Mouse (Mus musculus) embryonic stem cell, embryonic (primary cell): ENCODE measurements at regions not wholly inside any gene's neighbourhood (a gene's known extent, or its start where the extent isn't known, plus 50 kb on each side); places are given as distances from the start of the nearest gene placed in this dataset.

ENCODE experiments used
- CTCF ChIA-PET, 4 experiments: fragments of 300-600 bp in 2 of 4; fragments of 350-600 bp in 2 of 4; sonication (Branson Sonifier 250); formaldehyde crosslinking; loops; one replicate each; lab custom pipeline; 2022; ENCODE audit warnings: inconsistent platforms in 2 of 4; lab: Charles Lee
- POLR2A ChIA-PET, 4 experiments: fragments of 300-600 bp in 2 of 4; fragments of 350-600 bp in 2 of 4; sonication (Branson Sonifier 250); formaldehyde crosslinking; loops; one replicate each; lab custom pipeline; 2022; ENCODE audit warnings: antibody characterized with exemption in 4 of 4, inconsistent platforms in 1 of 4; lab: Charles Lee

DNA sequence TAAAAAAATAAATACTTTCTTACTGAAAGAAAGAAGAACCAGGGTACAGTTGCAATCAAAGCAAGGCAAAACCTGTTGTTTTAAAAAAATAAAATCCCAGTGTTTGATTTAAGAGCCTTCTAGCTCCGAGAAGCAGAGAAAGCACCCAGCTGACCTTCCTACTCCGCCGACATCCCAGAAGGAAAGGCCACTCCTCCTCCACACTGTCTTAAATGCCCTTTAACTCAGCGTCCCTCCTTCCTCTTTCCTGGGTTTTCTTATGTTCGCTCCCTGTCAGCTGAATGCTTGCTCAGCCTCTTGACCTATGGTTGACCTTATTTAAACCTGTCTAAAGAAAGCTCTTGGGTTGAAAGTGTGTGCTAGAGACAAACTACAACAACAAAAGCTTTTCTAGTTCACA is 79.1 kb downstream of the Sptssa start:
- ChIA-PET CTCF (interaction anchor here in 1 of 4 experiments (0.6 kb wide), 1 partner anchor 68 kb away, joined by 5 read pairs; no protein-coding TSS in a partner anchor), POLR2A (interaction anchor here in 2 of 4 experiments (0.6 to 2.3 kb wide), 4 partner anchors 9 to 451 kb away, joined by 3 to 12 read pairs (median 3); no protein-coding TSS in a partner anchor)

DNA sequence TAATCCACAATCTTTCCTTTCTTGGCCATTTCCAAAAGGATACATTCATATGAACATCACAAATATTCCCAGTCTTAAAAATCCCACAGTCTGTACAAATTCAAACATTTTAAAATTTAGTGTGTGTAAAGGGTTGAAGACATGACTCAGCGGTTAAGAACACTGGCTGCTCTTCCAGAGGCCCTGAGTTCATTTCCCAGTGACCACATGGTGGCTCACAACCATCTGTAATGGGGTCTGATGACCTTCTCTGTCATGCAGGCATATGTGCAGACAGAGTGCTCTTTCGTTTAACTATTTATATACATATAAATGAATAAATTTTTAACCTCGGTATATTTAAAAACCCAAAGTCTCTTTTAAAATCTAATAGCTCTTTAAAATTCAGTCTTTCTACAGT is 79.6 kb downstream of the Sptssa start:
- ChIA-PET POLR2A (interaction anchor here in 2 of 4 experiments (0.6 to 2.3 kb wide), 4 partner anchors 8 to 451 kb away, joined by 3 to 12 read pairs (median 3); no protein-coding TSS in a partner anchor), CTCF (interaction anchor here in 1 of 4 experiments (0.6 kb wide), 1 partner anchor 68 kb away, joined by 5 read pairs; no protein-coding TSS in a partner anchor)

DNA sequence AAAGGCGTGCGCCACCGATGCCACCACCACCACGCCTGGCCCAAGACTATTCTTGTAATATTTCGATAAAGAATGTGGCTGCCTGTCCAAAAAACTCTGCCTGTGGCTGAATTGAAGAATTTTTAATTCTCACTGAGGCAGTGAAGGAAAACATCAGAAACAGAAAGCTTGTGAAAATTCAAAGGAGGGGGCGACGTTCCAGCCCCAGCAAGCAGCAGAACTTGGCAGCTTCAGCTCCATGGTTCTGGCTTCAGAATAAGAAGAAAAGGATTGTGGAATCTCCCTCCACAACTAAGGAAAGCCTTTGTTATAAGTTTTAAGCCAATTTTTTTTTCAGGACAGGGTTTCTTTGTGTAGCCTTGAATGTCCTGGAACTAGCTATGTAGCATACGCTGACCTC is 83.5 kb downstream of the Sptssa start:
- CTCF ChIA-PET: interaction anchor here in 1 of 4 experiments (0.5 kb wide), 1 partner anchor 72 kb away, joined by 3 read pairs; no protein-coding TSS in a partner anchor
- POLR2A ChIA-PET: interaction anchor here in 2 of 4 experiments (0.6 to 2.2 kb wide), 3 partner anchors 8 to 83 kb away, joined by 3 to 5 read pairs (median 5); partner anchors contain the start of gene Sptssa (in 1 of the 2)

DNA sequence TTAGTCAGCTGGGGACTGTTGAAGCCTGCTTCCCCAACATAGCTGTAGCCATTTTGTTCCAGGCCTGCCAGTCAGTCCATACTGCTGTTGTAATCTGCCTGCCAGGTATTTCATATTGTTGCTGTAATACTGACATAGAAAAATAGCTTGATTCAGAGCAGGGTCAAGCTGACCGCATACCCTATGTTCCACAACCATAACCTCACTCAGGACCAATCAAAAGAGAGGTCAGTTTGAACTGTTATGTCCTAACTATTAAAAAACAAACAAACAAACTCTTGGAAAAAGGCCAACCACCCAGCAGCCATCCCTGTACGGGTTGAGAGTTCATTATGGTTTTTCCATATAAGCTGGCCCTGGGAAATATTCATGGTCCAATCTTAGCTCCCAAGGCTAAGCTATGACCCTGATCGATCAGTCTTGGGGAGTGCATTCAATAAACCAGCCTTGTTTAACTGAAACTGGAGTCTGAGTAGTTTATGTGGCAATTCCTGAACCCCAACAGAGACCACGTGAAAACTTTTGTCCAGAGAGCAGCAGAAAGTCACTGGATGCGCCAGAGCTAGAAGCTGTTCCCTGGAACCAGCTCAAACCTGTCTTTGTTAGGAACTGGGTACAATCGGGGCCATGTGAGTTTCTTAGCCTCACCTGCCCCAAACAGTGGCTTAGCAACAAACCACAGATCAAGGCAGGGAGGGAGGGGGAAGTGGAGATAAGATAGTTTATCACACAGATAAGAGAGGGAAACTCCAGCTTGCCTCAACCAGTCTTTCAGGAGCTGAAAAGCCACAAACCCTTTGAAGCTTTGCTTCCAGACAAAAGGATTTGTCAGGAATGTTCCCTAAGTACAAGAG is 88.1 kb downstream of the Sptssa start:
- ChIA-PET POLR2A (interaction anchor here in 3 of 4 experiments (0.5 to 2.8 kb wide), 8 partner anchors 9 to 256 kb away, joined by 3 to 12 read pairs (median 3); partner anchors contain the start of genes Sptssa (in 2 of the 3) and Eapp (in 1 of the 3)), CTCF (interaction anchor here in 1 of 4 experiments (1.2 kb wide), 1 partner anchor 10 kb away, joined by 4 read pairs; no protein-coding TSS in a partner anchor)

DNA sequence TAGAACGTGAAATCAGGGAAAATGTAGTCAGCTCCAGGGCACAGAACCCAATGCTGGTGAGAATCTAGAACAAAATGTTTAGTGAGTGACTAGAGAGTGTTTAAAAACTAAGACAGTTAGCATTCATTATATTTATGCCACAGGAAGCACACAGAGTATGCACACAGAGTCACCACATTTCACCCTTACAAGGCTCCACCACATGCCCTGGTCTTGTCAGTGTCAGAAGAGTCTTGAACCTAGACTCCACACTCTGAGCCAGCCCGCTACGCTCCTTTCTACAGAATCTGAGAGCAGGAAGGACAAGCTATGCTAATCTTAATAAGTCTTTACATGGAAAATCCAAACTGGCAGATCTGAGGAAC is 89.0 kb downstream of the Sptssa start:
- POLR2A ChIA-PET: interaction anchor here in 1 of 4 experiments (1.1 to 2.8 kb wide), 3 partner anchors 8 to 10 kb away, joined by 3 to 12 read pairs (median 3); no protein-coding TSS in a partner anchor
- CTCF ChIA-PET: interaction anchor here in 1 of 4 experiments (0.5 kb wide), 1 partner anchor 33 kb away, joined by 4 read pairs; no protein-coding TSS in a partner anchor

DNA sequence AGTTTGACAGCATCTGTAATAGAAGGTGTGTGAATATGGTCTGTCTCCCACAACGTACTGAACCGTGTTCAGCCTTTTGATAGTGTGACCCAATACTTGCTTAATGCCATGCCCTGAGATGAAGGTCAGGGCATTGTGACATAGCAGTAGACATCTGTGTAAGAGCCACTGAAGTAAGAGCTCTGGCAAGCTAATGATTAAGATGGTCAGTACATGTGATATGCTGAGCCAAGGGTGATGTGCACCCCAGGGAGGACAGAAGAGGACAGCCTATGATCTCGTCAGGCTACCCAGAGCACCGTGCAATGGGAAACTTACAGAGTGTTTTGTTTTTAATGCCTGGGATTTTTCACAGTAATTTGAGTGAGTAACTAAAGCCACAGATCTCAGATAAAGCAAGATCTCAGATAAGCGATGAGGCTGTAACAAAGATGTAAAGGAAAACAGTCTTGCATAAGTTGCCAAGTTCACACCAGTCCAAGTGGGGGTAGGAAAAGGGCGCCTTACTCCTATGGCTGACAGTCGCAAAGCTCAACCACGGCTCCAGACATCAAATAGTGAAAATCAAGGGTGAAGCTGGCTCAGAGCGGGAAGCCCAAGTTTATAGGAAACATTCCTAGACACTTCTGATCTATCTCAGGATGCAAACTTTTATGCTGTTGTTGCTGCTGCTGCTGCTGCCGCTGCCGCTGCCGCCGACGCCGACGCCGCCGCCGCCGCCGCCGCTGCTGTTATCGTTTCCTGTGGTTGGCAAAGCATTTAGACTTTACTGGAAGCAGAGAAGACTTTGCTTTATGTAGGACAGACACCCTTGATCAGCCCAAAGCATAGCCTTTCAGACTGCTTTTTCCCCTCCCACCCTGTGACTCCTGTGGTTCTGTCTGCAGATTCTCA is 89.6 kb downstream of the Sptssa start:
- POLR2A ChIA-PET: interaction anchor here in 1 of 4 experiments (0.6 to 2.8 kb wide), 4 partner anchors 8 to 103 kb away, joined by 3 to 12 read pairs (median 4); no protein-coding TSS in a partner anchor
- CTCF ChIA-PET: interaction anchor here in 2 of 4 experiments (0.5 kb wide), 2 partner anchors 33 to 575 kb away, joined by 4 read pairs; no protein-coding TSS in a partner anchor

DNA sequence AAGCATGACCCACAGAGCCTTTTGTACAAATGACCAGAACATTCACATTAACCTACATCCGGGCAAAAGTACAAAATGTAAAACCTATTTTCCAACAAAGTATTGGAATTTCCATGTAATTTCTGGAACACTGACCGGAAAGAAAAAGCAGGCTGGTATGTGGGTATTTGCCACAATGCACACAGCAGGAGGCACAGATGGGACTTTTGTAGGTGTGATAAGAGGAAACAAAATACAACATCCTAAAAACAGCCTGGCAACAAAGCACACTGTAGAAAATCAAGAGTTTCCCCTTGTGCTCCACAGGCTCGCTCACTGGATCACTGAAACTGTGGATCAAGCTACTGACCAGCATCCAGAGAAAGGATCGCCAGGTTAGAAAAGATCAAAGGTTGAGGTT is 94.4 kb downstream of the Sptssa start:
- ChIA-PET CTCF (no interaction called here), POLR2A (no interaction called here)

DNA sequence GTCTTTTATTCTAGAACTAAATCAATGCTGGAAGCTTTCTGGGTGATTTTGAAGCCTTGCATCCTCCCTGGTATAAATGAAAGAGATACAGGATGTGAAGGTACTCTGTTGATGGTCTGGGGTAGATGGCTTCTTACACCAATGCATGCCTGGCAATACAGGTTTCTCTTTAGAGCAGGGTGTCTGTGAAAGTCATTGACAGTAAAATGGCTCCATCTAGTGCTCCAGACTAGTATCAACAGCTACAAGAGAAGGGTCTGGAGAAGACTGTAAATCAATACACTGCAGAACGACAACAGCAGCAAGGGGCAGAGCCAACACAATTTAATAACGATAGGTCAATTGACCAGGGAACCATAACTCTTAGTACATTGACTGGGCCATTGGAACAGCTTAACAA is 98.3 kb downstream of the Sptssa start:
- ChIA-PET CTCF (interaction anchor here (0.5 to 1.0 kb wide), 12 partner anchors 11 to 880 kb away, joined by 3 to 7 read pairs (median 4); no protein-coding TSS in a partner anchor), POLR2A (interaction anchor here in 2 of 4 experiments (0.6 to 1.0 kb wide), 3 partner anchors 9 to 1663 kb away, joined by 3 to 4 read pairs (median 3); no protein-coding TSS in a partner anchor)

DNA sequence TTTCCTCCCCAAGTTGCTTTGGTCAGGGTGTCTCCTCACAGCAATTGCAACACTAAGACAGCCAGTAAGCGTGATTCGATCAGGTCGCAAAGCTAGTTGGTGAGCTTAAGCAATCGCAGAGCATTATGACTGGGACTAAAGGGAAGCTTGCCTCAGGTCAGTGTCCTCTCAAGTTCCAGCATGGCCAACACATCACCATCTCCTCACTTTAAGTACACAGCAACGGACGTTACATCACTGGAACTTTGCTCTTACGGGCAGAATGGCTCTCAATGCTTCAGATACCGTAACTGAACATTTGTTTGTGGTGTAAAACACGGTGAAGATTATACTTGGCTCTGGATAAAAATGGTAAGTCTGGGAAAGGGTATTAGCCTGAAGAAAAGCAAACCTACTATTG is 106.7 kb downstream of the Sptssa start:
- CTCF ChIA-PET: no interaction called here

DNA sequence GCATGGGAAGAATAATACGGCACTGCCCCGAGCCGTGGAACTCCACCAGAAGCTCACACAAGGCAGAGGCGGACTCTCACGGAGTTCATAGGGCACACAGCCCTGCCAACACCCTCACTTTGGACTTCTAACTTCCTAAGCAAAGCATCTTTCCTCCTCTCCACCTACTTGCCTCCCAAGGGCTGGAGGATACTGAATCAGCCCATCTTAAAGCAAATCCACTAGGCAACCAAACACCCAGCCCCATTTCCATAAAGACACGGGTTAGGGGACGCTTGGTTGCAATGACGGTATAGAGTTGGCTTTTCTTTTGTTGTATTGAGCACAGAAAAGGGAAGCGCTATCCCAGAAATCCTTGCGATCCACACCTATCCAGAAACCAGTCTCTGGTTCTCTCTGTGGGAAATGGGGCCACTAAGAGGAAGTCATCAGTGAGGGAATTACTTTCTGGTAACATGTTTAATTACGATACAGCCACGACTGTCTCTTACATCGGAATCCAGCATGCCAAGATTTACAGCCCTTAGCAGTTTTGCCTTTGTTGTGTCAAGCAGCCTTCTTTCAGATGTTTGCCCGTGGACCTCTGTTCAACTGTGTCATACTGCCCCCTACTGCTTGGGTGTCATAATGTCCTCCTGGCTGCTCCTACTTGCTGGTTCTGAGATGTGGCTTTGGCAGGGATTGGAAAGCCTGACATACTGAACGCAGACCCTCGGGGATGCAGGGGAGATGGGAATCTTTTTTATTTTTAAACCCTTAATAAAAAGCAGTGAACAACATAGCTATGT is 110.4 kb downstream of the Sptssa start:
- POLR2A ChIA-PET: interaction anchor here in 1 of 4 experiments (0.5 kb wide), 1 partner anchor 1293 kb away, joined by 5 read pairs; no protein-coding TSS in a partner anchor
- CTCF ChIA-PET: no interaction called here

More for the DNA sequence above, 106.7 kb downstream of the Sptssa start:
- POLR2A ChIA-PET: interaction anchor here in 1 of 4 experiments (1.0 kb wide), 1 partner anchor 387 kb away, joined by 4 read pairs; no protein-coding TSS in a partner anchor

DNA sequence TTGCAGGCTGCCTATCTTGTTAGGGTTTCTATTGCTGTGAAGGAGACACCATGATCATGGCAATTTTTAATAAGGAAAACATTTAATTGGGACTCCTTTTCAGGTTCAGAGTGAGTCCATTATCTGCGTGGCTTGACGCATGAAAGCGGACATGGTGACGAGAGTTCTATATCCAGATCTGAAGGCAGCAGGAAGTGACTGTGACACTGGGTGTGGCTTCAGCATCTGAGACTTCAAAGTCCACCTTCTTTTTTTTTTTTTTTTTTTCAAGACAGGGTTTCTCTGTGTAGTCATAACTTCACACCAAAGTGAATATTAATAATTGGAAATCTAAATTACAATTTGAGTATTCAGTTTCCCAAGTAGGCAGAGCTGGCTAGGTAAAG is 118.1 kb downstream of the Sptssa start:
- ChIA-PET POLR2A (no interaction called here), CTCF (interaction anchor here in 1 of 4 experiments (0.7 kb wide), 1 partner anchor 20 kb away, joined by 3 read pairs; no protein-coding TSS in a partner anchor)

DNA sequence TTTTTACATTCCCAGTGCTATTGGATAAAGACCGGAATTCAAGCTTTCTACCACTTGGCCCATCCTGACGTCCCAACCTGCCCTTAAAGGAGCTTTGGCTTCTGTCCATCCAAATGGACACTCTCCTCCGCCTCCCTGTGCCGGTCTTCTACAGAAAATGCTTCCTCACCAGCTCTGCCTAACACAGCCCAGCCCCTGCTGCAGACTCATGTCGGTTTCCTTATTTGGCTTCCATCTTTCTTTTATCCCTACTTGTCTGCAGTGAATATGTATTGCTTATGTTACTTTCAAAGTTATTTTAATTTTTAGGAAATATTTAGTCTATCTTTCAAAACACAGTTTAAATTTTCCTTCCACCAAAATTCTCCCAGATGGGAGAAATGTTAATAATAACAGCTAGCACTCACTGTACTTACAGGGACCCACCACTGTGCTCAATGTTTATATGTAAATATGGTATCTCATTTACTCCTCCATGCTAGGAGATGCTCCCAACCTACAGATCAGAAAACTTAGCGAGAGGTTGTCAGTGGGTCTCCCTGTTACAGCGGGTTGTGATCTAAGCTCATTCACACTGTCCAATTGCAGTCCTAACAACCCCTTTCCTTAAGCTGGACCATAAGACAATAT is 118.6 kb downstream of the Sptssa start:
- ChIA-PET CTCF (interaction anchor here in 2 of 4 experiments (0.5 to 1.1 kb wide), 2 partner anchors 31 to 107 kb away, joined by 3 read pairs; no protein-coding TSS in a partner anchor), POLR2A (no interaction called here)

DNA sequence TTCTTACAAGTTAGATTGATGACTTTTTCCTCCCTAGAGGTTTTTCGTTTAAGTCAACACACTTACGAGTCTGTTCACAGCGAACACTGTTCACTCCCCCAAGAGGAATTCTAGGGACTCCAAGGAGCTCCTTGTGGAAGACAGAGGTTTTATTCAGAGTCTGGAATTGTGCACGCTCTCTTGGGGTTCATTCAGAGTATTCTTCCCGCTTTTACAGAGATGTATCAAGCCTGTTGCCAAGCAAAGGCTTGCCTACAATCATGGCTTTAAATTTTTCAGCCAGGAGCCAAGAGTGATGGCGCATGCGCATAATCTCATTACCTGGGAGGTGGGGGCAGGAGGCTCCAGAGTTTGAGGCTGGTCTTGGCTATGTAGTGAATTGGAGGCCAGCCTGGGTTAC is 119.4 kb downstream of the Sptssa start:
- ChIA-PET POLR2A (interaction anchor here in 1 of 4 experiments (0.6 kb wide), 1 partner anchor 222 kb away, joined by 3 read pairs; no protein-coding TSS in a partner anchor), CTCF (interaction anchor here in 1 of 4 experiments (1.1 kb wide), 1 partner anchor 108 kb away, joined by 3 read pairs; no protein-coding TSS in a partner anchor)

DNA sequence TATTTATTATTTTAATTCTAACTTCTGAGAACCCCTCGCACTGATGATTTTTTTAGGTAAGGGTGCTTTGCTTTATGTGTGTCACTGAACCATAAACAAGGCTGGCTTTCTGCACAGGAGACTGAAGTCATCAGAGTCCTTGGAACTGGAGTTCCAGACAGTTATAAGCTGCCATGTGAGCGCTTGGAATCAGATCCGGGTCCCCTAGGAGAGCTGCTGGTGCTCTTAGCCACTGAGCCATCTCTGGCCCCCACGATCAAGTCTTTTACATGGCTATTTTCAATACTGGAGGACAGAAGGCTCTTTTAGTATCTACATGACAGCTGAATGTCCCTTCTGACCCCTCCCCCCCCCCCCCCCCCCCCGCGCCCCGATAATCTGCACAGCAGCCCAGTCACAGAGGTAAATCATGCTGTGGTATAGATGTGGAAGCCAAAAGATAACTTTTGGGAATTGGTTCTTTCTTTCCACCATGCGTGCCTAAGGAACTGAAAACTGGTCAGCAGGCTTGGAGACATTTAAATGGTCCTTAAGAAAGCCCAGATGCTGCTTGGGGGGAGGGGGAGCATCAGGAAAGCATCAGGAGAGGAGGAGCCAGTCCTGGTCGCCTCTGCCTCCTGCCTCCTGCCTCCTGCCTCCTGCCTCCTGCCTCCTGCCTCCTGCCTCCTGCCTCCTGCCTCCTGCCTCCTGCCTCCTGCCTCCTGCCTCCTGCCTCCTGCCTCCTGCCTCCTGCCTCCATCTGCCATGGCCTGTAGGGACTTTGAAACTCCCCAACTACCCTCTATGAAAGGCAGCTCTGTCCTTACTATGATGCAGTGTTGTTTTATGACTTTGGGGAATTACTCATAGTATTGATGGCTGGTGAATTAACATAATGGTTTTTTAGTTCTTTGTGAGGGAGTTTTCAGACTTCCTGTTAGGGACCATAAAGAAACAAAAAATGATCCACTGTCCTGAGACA is 120.5 kb downstream of the Sptssa start:
- CTCF ChIA-PET: interaction anchor here in 1 of 4 experiments (0.7 kb wide), 1 partner anchor 23 kb away, joined by 7 read pairs; no protein-coding TSS in a partner anchor
- POLR2A ChIA-PET: interaction anchor here in 1 of 4 experiments (0.6 kb wide), 1 partner anchor 86 kb away, joined by 7 read pairs; no protein-coding TSS in a partner anchor

DNA sequence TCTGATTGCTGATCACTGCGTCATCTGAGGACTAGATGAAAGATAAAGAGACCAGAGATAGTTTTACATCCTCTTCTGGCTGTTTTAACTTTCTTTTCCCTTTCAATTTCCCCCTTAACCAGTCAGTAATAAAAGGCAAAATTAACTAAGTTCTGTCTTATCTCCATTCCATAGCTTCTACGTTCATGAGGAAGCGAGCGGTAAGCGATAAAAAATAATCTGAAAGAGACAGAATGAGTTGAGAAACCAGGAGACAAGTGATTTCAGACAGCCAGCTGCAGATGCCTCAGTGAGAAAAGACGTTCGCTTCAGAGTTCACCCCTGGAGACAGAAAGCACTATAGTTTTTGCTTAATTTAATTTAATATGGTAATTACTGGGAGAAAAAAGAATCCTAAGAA is 121.5 kb downstream of the Sptssa start:
- ChIA-PET POLR2A (no interaction called here), CTCF (interaction anchor here in 2 of 4 experiments (0.6 to 0.7 kb wide), 2 partner anchors 16 to 23 kb away, joined by 3 to 7 read pairs; no protein-coding TSS in a partner anchor)
